In genomic region chr7:100908567-100908966, GRCm38 (mm10) we compare ENCODE assay signal across 7 mouse cellular contexts. TPM values are rescaled to one million over a fixed set of nuclear protein-coding genes. Genes with fewer than 3 reads are reported as not detected.
DNase-seq lines count a peak whose midpoint lies in the region; ATAC-seq and TF ChIP-seq lines count a peak whose summit lies in the region.

No protein-coding gene starts in this region.

- WGBS in bone marrow, adult 2 months = 51% methylated on average over 8 of the region's 8 CpGs
- WGBS in hindbrain, embryonic 16.5 days = 41% methylated on average over 8 of the region's 8 CpGs
- WGBS in lung, adult 2 months = 50% methylated on average over 8 of the region's 8 CpGs

- no peaks in the 10 kb centered on the region for H3K36me3 ChIP-seq in hindbrain, embryonic 16.5 days (ENCODE audit: control insufficient read depth, insufficient read depth, low read length)

- H3K27ac ChIP-seq in bone marrow, adult 2 months (ENCODE audit: control insufficient read depth, insufficient read depth, low read depth, low read length, poor library complexity) = no peak overlapping the region
- H3K27ac ChIP-seq in hindbrain, embryonic 16.5 days (ENCODE audit: low read depth, low read length) = peak overlapping the region; percentile 20; the same call in 1 of the 2 replicates

- H3K4me2 ChIP-seq in hindbrain, embryonic 16.5 days (ENCODE audit: low read length) = no peak overlapping the region

- DNase-seq in retina, postnatal 1 day = peak; percentile 59
- no peak for DNase-seq in retina, embryonic 14.5 days (ENCODE audit: low spot score)
- DNase-seq in lung, adult 2 months = no peak
- DNase-seq in ovary, adult 18-20 months (ENCODE audit: low spot score) = no peak
- DNase-seq in spleen, postnatal 36 days (ENCODE audit: low spot score in 2 of 2) = no peak

- no peaks in the 10 kb centered on the region for H3K9me3 ChIP-seq in hindbrain, embryonic 16.5 days (ENCODE audit: control insufficient read depth, low read length)

- no peak for ATAC-seq in hindbrain, embryonic 16.5 days

- H3K27me3 ChIP-seq in hindbrain, embryonic 16.5 days (replicated peaks; ENCODE audit: control insufficient read depth, insufficient read depth, low read length) = no peaks in the 10 kb centered on the region

- peak; percentile 22; the same call in 1 of the 2 replicates for TF ChIP-seq CTCF in bone marrow, adult 2 months (IDR thresholded peaks at IDR 0.05; ENCODE audit: control insufficient read depth, insufficient read depth, low read length)
- TF ChIP-seq CTCF in lung, adult 2 months (IDR thresholded peaks at IDR 0.05; ENCODE audit: insufficient read depth, low read length) = peak; percentile 40; the same call in 1 of the 2 replicates

- no peaks in the 10 kb centered on the region for H3K4me1 ChIP-seq in bone marrow, adult 2 months (ENCODE audit: control insufficient read depth, insufficient read depth, low read length)
- peaks cover 9% of the 10 kb centered on the region for H3K4me1 ChIP-seq in hindbrain, embryonic 16.5 days (ENCODE audit: control insufficient read depth, insufficient read depth, low read depth, low read length)
- peaks cover 4% of the 10 kb centered on the region; the same call in 1 of the 2 replicates for H3K4me1 ChIP-seq in lung, adult 2 months (ENCODE audit: control insufficient read depth, insufficient read depth, low read length)

- no peak overlapping the region for H3K9ac ChIP-seq in hindbrain, embryonic 16.5 days (ENCODE audit: low read depth, low read length)

- no peak overlapping the region for H3K4me3 ChIP-seq in bone marrow, adult 2 months (replicated peaks; ENCODE audit: control insufficient read depth, low read depth, low read length)
- no peak overlapping the region for H3K4me3 ChIP-seq in hindbrain, embryonic 16.5 days (ENCODE audit: low read length)
- no peak overlapping the region for H3K4me3 ChIP-seq in lung, adult 2 months (replicated peaks; ENCODE audit: extremely low read depth, low read depth, low read length)

- TF ChIP-seq POLR2A in bone marrow, adult 2 months (IDR thresholded peaks at IDR 0.05; ENCODE audit: borderline replicate concordance, control insufficient read depth, low read depth, low read length) = no peak
- no peak for TF ChIP-seq POLR2A in lung, adult 2 months (IDR thresholded peaks at IDR 0.05; ENCODE audit: borderline replicate concordance, extremely low read depth, low read depth, low read length)

RNA-seq across cellular contexts. Expression of gene Arhgef17, which starts 23.3 kb away (rescaled TPM):
- polyA plus RNA-seq in bone marrow, adult 2 months (2011; ENCODE audit: insufficient read depth, insufficient read length, low replicate concordance, missing spikeins) = 2.6 and 8.9 TPM in 2 replicates
- 13.6 and 18.2 TPM in 2 replicates for polyA plus RNA-seq in hindbrain, embryonic 16.5 days (2015; fragmentation: Nextera tagmentation; extraction: Ambion mirVana)
- 56.6 and 59.0 TPM in 2 replicates for polyA plus RNA-seq in lung, adult 2 months (2012; rRNA removed)

RNA-seq across cellular contexts. Expression of gene Relt, which starts 45.3 kb away (rescaled TPM):
- 22.5 and 46.1 TPM in 2 replicates for polyA plus RNA-seq in bone marrow, adult 2 months (2011; ENCODE audit: insufficient read depth, insufficient read length, low replicate concordance, missing spikeins)
- 5.1 and 5.3 TPM in 2 replicates for polyA plus RNA-seq in hindbrain, embryonic 16.5 days (2015; fragmentation: Nextera tagmentation; extraction: Ambion mirVana)
- 13.1 and 20.0 TPM in 2 replicates for polyA plus RNA-seq in lung, adult 2 months (2012; rRNA removed)
